Mouse (Mus musculus): ENCODE data around the gene Arhgap18.

DNA sequence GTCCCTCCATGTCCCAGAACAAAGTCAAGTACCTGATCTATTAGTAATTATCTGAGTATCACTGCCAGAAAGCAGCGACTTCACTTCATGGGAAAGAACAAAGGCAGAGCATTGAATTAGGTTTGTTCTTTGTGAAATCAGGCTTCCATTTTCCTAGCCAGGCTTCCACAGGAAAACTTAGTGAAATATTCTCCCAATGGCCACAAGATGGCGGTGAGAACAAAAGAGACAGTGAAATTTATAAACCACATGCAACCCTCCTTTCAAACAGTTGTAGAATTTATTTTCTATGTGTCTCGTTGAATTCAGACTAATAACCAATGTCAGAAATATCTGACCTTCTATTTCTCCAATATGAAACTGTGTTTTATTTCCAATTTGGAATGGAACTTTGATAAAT lies 42.2 kb upstream of the Arhgap18 start:
- TF ChIP-seq CTCF (conservative IDR thresholded peaks at IDR 0.05; ENCODE audit: low read length) = peak; percentile 69
- no peak for TF ChIP-seq NANOG (IDR thresholded peaks at IDR 0.05; ENCODE audit: borderline replicate concordance, low read length)

Data from E14TG2a.4 (cell line).